8 mouse cellular contexts compared by ENCODE assay signal in the genomic region with DNA sequence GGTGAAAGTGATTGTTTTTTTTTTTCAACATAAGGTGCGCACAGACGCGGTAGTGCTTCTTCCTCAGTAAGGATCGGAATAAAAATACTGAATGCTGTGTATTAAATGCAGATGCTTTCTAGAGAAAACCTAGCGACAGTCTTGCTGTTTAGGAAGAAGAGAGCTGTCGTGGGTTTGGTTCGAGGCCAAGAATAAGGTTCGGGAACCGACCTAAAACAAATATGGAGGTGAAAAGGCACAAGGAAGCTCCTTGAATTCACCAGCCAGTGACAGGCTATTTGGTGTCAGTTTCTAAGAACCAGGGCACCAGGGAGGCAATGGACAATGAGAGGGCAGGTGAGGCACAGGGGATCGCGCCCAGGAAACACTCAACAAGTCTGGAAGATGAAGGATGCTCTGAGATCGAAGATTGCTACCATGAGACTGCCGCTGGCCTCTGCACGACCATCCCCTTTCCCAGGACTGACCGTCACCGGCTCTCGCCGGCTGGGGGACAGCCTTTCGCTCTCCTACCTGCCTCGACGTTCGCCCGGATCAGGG. TPM values are rescaled to one million over a fixed set of nuclear protein-coding genes. Genes with fewer than 3 reads are reported as not detected.
DNase-seq lines count a peak whose midpoint lies in the region; ATAC-seq and TF ChIP-seq lines count a peak whose summit lies in the region.
"Had no signal": no experiment of that assay in that cellular context is flagged by ENCODE, and none has a peak within 500 bp of the region (broad histone marks: within the 10 kb centered on the region; RNA-seq: fewer than 3 reads in every experiment).

No protein-coding gene starts in this region.

- H3K27ac ChIP-seq in lung, embryonic 14.5 days (ENCODE audit: low read depth) = peak overlapping the region; percentile 82; the same call in 1 of the 2 replicates
- peak overlapping the region; percentile 100 for H3K27ac ChIP-seq in cortical plate, adult 2 months (ENCODE audit: insufficient read depth, low read length)
- H3K27ac ChIP-seq in hindbrain, embryonic 13.5 days = peak overlapping the region; percentile 99
- H3K27ac ChIP-seq in lung, postnatal 0 days (ENCODE audit: low read length) = no peak overlapping the region

- H3K9me3 ChIP-seq in lung, embryonic 14.5 days (ENCODE audit: low read depth, low read length) = no peaks in the 10 kb centered on the region
- H3K9me3 ChIP-seq in hindbrain, embryonic 13.5 days = no peaks in the 10 kb centered on the region
- no peaks in the 10 kb centered on the region for H3K9me3 ChIP-seq in lung, postnatal 0 days (ENCODE audit: low read length)

- no peak for TF ChIP-seq POLR2A in cortical plate, adult 2 months (IDR thresholded peaks at IDR 0.05; ENCODE audit: extremely low read depth, insufficient read depth, low read length)

- peak overlapping the region; percentile 74 for H3K4me3 ChIP-seq in lung, embryonic 14.5 days (ENCODE audit: low read depth, low read length)
- H3K4me3 ChIP-seq in cortical plate, adult 2 months (ENCODE audit: insufficient read depth, low read length) = peak overlapping the region; percentile 89
- peak overlapping the region; percentile 93 for H3K4me3 ChIP-seq in hindbrain, embryonic 13.5 days
- H3K4me3 ChIP-seq in lung, postnatal 0 days (ENCODE audit: low read depth, low read length) = peak overlapping the region; percentile 70
- H3K4me3 ChIP-seq: myocyte had no signal

- H3K36me3 ChIP-seq in lung, embryonic 14.5 days (ENCODE audit: insufficient read depth) = no peaks in the 10 kb centered on the region
- no peaks in the 10 kb centered on the region for H3K36me3 ChIP-seq in hindbrain, embryonic 13.5 days
- no peaks in the 10 kb centered on the region for H3K36me3 ChIP-seq in lung, postnatal 0 days (ENCODE audit: insufficient read depth, low read length)

- no peak for ATAC-seq in lung, embryonic 14.5 days (ENCODE audit: insufficient read depth)
- ATAC-seq in hindbrain, embryonic 13.5 days (ENCODE audit: low FRiP score) = peak; percentile 24; the same call in 1 of the 2 replicates
- no peak for ATAC-seq in lung, postnatal 0 days

- H3K4me2 ChIP-seq in lung, embryonic 14.5 days = peak overlapping the region; percentile 78
- H3K4me2 ChIP-seq in hindbrain, embryonic 13.5 days = peak overlapping the region; percentile 74
- peak overlapping the region; percentile 93 for H3K4me2 ChIP-seq in lung, postnatal 0 days (replicated peaks; ENCODE audit: low read depth, low read length)

- 4% methylated on average over 23 of the region's 23 CpGs for WGBS in lung, embryonic 14.5 days
- WGBS in hindbrain, embryonic 13.5 days = 4% methylated on average over 23 of the region's 23 CpGs
- WGBS in lung, postnatal 0 days = 8% methylated on average over 23 of the region's 23 CpGs

- peak; percentile 32 for DNase-seq in lung, embryonic 14.5 days
- no peak for DNase-seq in lung, postnatal 14 days
- DNase-seq in lung, postnatal 0 days (ENCODE audit: low spot score) = no peak
- DNase-seq in urinary bladder, adult 18-20 months (ENCODE audit: low spot score in 2 of 2) = no peak
- no peak for DNase-seq in urinary bladder, postnatal 25 days (ENCODE audit: low spot score)

- TF ChIP-seq EP300 in lung, postnatal 0 days (IDR thresholded peaks at IDR 0.05) = no peak

- TF ChIP-seq CTCF in lung, embryonic 14.5 days (IDR thresholded peaks at IDR 0.05; ENCODE audit: low read depth) = no peak
- no peak for TF ChIP-seq CTCF in cortical plate, adult 2 months (IDR thresholded peaks at IDR 0.05; ENCODE audit: extremely low read depth, insufficient read depth, low read length)
- TF ChIP-seq CTCF in lung, postnatal 0 days (IDR thresholded peaks at IDR 0.05) = no peak

- peaks cover 6% of the 10 kb centered on the region; the same call in 1 of the 2 replicates for H3K4me1 ChIP-seq in lung, embryonic 14.5 days (ENCODE audit: insufficient read depth)
- peaks cover 5% of the 10 kb centered on the region; the same call in 1 of the 2 replicates for H3K4me1 ChIP-seq in cortical plate, adult 2 months (ENCODE audit: control insufficient read depth, insufficient read depth, low read length)
- peaks cover 56% of the 10 kb centered on the region for H3K4me1 ChIP-seq in hindbrain, embryonic 13.5 days (replicated peaks)
- H3K4me1 ChIP-seq in lung, postnatal 0 days (ENCODE audit: insufficient read depth, low read depth, low read length) = no peaks in the 10 kb centered on the region; the same call in 1 of the 2 replicates

- H3K9ac ChIP-seq in lung, embryonic 14.5 days = peak overlapping the region; percentile 87
- peak overlapping the region; percentile 99 for H3K9ac ChIP-seq in hindbrain, embryonic 13.5 days
- H3K9ac ChIP-seq in lung, postnatal 0 days (replicated peaks; ENCODE audit: low read depth) = peak overlapping the region; percentile 52

- H3K27me3 ChIP-seq in lung, embryonic 14.5 days (ENCODE audit: insufficient read depth, low read length) = peaks cover 27% of the 10 kb centered on the region
- H3K27me3 ChIP-seq in hindbrain, embryonic 13.5 days = no peaks in the 10 kb centered on the region
- peaks cover 10% of the 10 kb centered on the region for H3K27me3 ChIP-seq in lung, postnatal 0 days (replicated peaks; ENCODE audit: insufficient read depth, low read length)

RNA-seq across cellular contexts. Expression of a gene that starts 1.1 kb away (rescaled TPM):
- polyA plus RNA-seq in lung, embryonic 14.5 days (2014; fragmentation: Nextera tagmentation; extraction: Ambion mirVana) = 13.5 and 14.4 TPM in 2 replicates
- 40.4 and 40.9 TPM in 2 replicates for polyA plus RNA-seq in cortical plate, adult 2 months (2012; rRNA removed)
- 61.4 and 62.5 TPM in 2 replicates for polyA plus RNA-seq in hindbrain, embryonic 13.5 days (2015; fragmentation: Nextera tagmentation; extraction: Ambion mirVana)
- polyA plus RNA-seq in lung, postnatal 0 days (2015; fragmentation: Nextera tagmentation; extraction: Ambion mirVana) = 6.1 and 6.4 TPM in 2 replicates

RNA-seq across cellular contexts. Expression of a gene that starts 59.0 kb away (rescaled TPM):
- polyA plus RNA-seq in lung, embryonic 14.5 days (2014; fragmentation: Nextera tagmentation; extraction: Ambion mirVana) = 1.5 and 2.4 TPM in 2 replicates
- polyA plus RNA-seq in cortical plate, adult 2 months (2012; rRNA removed) = not detected in 2 replicates
- polyA plus RNA-seq in hindbrain, embryonic 13.5 days (2015; fragmentation: Nextera tagmentation; extraction: Ambion mirVana) = 0.47 and 0.49 TPM in 2 replicates
- 0.58 and 0.61 TPM in 2 replicates for polyA plus RNA-seq in lung, postnatal 0 days (2015; fragmentation: Nextera tagmentation; extraction: Ambion mirVana)
